Mouse (Mus musculus) cerebellum, adult 2 months (tissue): Measurements from ENCODE around the gene Angptl4.

Source experiments
- CTCF ChIP-seq: fragments of 200-500 bp; IDR thresholded peaks from 2 replicates; pipeline ENCODE4 v1.5.1; 2011; ENCODE audit warnings: low read depth, mild to moderate bottlenecking, control low read depth, low read length, moderate library complexity, borderline replicate concordance; ENCODE audit not compliant: insufficient read depth
- POLR2A ChIP-seq: fragments of 200-500 bp; IDR thresholded peaks from 2 replicates; pipeline ENCODE4 v1.6.1; 2011; ENCODE audit warnings: low read length, control low read depth, borderline replicate concordance; ENCODE audit not compliant: insufficient read depth

GRCm38 (mm10) chr17:33752297-33752696 is 29.3 kb downstream of the Angptl4 start:
- no peak for TF ChIP-seq POLR2A
- no peak for TF ChIP-seq CTCF
